Mouse (Mus musculus) brain, embryonic 18.5 days (tissue): ENCODE data around the gene Nfe2l3.
"Not testable (repeated sequence)": the region's sequence is repeated elsewhere in the genome, so short reads cannot be mapped to it uniquely, and the experiment has no call there.

Experiments used
- DNase-seq: peaks from one replicate; pipeline ENCODE4 v3.0.0-alpha.2; 2012; ENCODE audit warnings: low read depth, low spot score

Nfe2l3 gene

DNA sequence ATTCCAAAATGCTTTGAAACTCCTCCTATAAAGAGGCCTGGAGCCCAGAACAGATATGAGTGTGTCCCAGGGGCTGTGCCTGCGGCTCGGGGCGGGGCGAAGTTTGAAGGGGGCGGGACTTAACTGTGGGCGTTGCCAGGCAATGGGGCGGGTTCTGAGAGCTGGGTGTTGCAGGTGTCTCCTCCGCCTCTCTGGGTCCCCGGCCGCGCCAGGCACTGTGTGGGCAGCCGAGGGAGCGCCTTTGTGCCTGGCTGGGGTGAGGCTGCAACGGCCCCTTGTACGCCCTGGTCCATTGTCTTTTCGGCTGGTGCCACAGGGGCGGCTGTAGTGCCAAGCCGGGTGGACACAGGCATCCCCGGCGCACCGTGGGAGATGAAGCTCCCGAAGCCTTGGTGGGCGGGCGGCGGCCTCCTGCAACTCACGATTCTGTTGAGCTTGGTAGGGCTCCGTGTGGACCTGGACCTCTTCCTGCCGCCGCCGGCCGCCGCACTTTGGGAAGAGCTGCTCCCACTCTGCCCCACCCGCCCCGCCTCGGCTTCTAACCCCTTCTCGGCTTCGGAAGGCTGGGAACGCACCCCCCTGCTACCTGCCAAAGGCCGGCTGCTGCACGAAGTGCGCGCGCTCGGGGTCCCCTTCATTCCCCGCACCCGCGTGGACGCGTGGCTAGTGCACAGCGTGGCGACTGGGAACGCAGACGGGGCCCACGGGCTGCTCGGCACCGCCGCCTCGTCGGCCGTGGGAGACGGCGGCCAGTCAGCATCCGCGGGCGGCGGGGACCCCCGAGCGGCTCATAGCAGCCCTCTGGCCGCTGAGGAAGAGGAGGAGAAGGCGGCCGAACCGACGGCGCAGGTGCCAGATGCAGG lies at the start of gene Nfe2l3:
Nfe2l3 (plus strand) TSS at position 136 of the 863 bp plus-strand sequence.
- DNase-seq = no peak

DNA sequence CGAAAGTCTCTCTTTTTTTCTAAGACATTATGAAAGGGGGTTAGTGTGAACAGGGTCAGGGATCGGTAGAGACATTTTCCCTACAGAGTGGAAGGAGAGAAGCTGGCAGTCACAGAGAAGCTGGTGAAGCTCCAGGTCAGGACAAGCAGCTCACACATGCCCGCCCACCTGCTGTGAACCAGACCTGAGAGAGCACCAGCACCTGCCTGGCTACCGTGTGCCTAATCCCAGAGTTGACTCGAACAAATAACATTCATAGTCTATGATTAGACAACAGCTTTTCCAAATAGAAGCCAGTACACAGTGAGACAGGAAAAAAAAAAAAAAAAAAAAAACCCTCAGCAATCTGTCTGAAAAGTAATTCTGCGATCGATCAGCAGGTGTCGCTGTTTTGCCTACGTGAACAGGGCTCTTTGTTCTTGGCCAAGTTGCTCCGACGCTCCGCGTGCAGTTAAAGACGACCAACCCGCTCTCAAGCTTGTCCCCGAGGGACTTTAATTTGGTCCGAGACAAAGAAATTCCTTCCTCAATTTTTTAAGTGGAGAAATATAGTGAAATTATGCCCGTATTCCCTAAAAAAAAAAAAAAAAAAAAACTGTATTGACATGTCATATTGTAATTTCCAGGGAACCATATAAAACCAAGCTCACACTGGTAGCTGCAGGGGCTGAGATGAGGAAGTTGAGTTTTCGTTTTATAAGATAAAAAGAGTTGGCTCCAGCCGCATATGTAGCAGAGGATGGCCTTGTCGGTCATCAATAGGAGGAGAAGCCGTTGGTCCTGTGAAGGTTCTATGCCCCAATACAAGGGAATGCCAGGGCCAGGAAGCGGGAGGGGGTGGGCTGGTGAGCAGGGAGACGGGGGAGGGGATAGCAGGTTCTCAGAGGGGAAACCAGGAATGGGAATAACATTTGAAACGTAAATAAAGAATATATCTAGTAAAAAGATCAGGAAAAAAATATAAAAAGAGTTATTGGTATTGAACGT lies 48.4 kb upstream of the Nfe2l3 start:
- DNase-seq = peak; percentile 90

DNA sequence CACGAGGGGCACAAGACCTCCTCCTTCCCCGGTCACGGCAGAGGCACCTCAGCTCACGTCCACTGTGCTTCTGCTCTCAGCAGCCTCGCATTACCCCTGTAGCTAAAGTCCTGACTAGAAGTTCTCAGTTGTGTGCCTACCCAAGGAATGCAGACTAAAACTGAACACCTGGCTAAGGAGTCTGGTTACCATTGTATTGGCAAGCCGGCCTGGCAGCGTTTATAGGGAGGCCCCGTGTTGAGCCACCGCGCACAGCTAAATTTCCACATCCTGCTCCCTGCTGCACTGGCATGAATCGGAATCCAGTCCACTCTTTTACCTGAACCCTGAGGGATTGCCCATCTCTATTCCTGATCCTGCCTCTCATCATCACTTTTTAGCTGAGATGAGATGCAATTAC lies 42.0 kb upstream of the Nfe2l3 start:
- DNase-seq = no peak

DNA sequence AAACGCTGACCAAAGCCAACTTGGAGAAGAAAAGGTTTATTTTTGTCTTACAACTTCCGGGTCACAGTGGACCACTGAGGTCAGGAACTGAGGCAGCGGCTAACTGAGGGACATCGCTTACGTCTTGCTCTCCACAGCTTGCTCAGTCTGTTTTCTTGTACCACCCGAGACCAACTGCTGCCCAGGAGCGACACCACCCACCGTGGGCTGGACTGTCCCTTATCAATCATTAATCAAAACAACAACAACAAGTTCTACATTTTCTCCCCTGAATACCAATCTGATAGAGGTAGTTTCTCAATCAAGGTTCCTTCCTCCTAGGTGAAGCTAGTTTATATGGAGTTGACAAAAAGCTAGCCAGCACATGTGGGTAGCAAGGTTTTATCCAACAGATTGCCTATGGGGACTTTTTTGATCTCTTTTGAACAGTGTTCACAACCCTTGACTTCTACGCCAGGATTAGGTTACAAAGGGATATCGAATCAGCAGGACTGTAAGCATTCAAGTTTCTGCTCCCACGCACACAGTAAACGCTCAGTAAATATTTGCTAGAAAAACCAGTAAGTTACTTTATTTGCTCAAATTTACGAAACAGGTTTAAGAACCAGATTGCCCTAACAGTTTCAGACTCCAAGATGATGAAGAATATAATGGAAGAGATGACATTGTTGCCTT lies 40.5 kb upstream of the Nfe2l3 start:
- DNase-seq = no peak

DNA sequence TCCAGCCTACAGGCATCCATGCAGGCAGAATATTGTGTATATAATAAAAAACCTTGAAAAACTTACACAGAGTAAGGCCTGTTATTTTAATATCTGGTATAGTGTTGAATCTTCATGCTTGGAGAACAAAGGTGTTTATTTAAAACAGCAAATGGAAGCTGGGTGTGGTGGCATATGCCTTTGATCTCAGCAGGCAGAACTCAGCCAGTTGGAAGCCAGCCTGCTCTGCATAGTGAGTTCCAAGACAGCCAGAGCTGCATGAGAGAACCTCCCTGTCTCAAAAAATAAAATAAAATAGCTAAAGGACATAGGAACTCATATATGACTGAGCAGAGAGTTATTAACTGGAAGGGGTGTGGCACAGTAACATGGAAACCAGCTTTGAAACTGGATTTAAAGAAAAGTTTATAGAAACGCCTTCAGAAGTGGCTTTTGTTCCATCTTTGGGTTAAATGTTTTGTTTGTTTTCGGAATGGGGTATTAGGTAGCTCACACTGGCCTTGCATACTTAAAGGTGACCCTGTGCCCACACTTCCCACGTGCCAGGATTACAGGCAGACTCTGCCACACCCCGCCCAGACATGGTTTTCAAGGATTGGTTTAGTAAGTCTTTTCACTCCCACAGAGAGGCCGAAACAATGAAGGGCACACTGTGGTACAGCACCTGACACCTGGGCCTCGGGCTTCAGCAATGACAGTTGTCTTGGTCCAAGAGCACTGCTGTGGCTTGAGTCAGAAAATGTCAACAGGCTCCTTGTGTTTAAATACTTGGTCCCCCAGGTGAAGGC lies 38.9 kb upstream of the Nfe2l3 start:
- no peak for DNase-seq

DNA sequence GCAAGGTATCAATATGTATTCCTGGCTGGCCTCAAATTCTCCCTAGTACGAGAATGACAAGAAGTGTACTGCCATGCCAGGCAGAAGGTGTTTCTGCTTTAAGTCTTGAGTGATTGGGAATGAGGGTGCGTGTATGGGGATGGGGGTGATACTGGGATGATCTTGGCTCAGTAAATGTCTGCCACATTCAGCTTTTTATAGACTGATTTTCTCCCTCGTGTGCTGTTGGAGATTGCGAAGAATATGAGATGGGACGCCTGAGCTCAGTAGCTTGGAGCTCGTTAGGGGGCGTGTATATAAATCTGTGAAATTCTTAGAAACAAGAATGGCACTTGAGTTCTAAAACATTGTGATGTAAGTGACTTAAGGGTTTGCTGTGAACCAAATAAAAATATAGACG lies 38.1 kb upstream of the Nfe2l3 start:
- not testable (repeated sequence) for DNase-seq

DNA sequence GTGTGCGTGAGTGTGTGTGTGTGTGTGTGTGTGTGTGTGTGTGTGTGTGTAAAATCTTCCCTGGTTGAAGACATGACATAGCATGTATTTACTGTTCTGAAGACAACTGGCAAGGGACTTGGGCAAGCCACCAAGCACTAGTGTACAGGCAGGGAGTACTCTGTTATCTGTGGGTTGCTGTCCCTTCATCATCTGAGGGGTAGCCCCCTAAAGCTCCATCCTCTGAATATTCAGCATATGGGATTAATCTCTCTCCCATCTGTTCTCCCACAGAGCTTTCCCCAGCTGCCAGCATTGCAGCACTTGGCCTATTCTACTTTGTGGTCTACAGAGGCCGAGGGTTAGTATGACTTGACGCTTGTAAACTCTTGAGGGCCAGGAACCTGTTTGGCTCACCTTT lies 37.5 kb upstream of the Nfe2l3 start:
- DNase-seq = not testable (repeated sequence)

DNA sequence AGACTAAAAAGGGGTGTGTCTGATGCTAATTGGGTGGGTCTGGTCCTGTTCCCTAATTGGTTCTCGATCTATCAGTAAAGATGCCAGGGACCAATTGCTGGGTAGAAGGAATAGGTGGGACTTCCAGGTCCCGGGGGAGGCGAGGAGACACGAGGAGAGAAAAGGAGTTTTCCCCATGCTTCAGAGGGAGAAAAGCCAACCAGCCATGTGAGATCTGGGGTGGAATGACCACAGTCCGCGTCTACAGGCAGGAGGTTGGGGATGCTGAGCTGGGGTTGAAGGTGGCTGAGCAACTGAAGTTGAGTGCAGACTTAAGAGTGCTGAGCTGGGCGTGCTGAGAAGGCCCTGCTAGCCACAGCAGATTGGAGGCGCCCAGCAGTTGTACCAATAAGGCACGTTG lies 37.0 kb upstream of the Nfe2l3 start:
- DNase-seq = no peak

DNA sequence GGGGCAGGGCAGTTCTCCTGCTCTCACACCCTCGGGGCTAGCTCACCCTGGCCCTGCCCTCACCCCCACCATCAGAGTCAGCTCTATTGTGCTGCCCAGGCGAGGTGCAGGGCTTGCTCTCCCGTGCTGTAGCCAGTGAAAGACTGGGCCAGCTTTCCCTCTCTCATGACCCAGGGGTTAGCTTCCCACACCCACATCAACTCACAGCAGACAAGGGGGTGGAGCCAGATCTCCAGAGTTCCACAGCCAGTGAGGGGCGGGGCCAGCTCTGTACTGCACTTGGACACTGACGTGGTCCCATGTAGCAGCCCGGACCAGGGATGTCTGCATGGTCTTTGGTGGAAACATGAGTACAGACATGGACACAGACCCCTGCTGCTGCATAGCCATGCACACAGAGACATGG lies 33.4 kb upstream of the Nfe2l3 start:
- no peak for DNase-seq

DNA sequence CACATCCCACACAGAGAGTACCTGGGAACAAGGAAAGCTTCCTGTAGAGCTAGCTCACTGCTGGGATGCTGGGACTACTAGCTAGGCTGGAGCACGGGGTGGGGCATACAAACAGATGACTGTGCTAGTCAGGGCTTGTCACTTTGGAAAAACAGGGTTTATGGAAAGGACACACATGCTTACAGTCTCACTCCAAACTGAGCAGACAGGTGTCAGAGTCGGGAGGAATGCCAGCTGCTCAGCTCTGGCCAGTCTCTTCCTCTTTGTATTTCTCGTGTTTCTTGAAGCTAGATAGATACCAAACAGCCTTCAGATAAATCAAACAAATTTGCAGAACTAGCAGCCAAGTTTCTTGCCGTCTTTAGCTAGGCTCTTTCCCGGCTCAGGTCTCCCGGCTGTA lies 31.2 kb upstream of the Nfe2l3 start:
- DNase-seq = no peak

DNA sequence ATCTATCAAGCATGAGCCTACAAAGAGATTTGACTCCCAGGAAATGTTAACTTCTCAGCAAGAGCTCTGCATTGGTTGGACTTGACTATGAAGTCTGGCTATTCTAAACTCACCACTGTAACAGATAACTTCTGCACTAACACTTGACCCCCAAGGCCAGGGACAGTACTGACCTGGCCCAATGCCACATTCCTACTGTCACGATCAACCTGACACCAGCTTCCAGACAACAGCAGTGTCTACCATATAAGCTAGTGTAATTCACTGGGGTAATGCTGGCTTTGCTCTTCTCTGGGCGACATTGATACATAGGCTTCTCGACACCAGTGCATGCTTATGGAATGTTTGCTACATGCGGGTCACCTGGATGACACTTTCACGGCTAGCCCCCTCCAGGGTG lies 28.9 kb upstream of the Nfe2l3 start:
- DNase-seq = no peak

DNA sequence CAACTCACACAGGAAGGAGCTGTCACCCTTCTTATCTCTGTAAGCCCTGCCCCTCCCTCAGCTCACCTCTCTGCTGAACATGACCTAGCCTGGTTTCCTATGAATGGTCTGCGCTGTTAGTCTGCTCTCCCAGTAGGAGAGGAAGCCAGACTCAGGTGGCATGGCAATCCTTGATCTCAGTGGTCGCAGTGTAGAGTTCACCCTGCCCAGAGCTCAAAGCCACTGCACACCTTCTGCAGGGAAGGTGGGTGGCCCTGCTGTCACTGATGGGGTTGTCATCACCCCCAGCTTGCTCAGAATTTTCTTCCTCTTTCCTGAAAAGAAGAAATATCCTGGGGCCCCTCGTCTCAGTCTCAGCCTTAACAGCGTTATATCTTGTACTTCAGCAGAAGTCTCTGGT lies 28.0 kb upstream of the Nfe2l3 start:
- DNase-seq = no peak

DNA sequence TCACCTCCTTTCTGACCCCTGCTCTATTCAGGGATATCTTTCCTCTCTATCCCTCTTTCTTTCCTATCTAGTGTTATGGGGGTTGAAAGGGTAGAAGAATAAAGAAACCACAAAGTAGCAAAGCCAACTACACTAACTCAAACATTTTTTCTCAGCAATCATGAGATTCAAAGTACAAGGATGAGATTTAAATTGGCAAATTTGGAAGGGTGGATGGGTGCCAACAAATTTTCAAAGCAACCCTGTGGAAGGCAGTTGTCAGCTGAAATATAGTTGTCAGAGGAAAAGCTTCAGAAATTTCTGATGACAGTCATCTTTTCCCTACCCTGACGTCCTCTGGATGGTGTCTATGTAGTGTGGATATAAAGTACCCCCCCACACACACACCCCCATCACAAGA lies 16.0 kb upstream of the Nfe2l3 start:
- DNase-seq = no peak

DNA sequence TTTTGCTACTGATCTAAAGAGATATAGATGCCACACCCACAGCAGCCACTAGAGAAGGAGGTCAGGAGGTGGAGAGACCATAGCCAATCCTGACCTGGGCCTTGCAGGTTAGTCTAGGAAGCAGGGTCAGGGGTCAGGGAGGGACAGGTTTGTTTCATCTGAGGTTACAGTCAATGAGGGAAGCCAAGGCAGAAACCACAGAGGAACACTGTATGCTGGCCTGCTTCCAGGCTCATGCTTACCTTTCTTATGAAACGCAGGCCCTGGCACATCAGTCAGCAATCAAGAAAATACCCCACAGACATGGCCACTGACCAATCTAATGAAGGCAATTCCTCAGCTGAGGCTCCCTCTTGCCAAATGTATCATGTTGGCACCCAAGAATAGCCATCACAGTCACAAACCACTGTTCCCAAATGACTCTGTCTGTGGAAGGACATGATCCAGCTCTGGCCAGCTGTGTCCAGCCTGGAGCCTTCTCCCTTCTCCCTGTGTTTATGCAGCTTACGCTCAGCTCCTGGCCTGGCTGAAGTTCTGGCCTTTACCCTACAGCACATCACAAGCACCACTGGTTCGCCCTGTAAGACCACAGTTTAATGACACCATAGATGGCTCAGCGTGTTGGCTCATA lies 15.0 kb upstream of the Nfe2l3 start:
- no peak for DNase-seq

DNA sequence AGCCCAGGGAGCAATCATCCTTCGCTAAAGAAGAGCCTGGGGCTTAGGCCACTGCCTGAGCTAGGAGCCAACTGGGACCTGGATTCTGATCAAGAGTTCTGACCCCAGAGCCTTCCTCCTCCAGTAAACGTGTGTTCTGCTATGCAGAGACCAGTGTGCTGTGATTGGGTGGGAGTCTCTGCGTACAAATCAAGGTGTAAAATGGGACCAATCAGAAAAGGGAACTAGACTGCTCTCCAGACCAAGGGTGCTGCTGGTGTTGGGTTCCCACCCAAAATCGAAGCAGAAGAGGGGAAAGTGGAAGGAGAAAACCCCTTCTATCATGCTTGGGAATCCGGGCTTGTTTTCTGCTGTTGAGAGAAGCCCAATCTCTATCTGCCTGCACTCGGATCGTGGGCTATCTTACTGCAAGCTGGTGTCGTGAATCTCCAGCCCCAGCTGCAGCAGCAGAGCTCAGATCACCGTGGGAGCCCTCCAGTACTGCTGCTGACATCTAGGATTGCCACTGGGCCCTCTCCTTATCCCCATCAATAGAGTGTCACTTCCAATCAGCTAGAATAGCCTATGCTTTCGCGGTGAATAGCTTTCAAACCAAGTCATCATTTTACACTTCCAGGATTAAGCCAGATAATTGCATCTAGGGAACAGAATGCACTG lies 8.9 kb upstream of the Nfe2l3 start:
- no peak for DNase-seq

DNA sequence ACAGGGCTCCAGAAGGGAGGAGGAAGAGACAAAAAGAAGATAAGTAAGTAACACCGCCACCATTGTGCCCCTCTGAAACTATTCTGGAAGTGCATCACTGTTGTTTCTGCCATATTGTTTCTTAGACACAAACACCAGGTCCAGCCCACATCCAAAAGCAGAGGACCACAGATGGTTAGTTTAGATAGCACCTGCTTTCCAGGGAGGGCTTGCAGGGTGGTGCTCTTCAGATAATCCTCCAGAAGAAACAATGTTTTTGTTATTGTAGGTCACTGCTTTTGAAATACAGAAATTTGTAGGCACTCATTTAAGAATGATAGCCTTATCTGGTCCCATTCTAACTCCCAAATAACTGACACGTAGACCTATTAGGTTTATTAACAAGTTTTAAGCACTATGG lies 7.9 kb upstream of the Nfe2l3 start:
- DNase-seq = no peak

DNA sequence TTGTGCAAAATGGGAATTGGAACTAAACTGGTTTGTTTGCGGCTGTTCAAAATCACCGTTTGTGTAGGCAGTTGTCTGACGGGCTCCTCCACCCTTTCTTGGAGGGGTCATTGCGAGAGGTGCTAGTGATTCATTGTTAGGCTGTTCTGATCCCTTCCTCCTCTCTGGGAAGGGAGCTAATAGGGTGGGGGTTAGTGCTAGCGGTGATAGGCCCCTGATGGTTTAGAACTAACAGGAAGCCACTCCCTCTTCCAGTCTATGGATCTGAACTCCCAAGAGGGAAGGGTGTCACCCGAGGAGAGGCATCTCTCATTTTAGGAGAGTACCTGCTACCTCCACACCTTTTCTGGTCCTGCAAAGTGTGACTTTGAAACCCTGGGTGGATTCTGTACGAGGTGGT lies 1.8 kb downstream of the Nfe2l3 start:
- DNase-seq = no peak

DNA sequence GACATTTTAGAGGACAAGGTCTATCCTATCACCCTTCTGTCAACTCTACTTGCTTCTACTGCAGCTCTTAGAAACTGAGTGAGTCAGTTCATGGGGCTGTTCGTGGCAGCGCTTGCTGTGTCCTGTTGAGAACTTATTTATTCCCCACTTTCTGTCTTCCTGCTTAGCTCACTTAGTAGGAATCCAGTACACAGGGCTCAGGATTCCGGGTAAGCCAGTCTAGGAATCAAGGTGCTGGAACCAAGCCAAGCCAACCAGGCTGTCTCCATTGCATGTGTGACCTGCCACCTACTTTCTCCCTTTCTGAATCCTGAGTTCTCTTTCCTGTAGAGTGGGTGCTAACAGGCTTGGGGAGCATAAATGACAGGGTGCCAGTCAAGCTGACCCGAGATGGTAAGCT lies 5.2 kb downstream of the Nfe2l3 start:
- no peak for DNase-seq

DNA sequence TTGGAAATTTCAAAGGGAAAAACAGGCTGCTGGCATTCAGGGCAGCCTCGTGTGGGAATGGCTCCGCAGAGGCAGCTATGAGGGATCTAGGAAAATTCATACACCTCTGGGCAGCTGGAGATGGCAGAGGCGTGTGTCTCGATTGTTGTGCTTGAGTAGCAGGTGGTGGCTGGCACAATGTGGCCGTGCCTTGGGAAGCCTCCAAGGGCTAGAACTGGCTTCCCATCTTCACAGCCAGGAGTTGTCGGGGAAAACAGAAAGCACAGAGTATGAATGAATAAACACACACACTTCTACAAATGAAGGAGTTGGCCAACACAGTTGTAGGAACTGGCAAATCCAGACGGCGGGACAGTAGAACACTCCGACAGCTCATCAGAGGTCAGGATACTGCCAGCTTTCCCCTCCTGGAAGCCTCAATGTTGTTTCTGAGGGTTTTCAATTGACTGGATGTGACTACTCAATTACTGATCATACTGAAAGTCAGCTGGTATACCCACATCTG lies 6.4 kb downstream of the Nfe2l3 start:
- no peak for DNase-seq
